Mouse (Mus musculus) adrenal gland, postnatal 4 days (tissue): Measurements from ENCODE around the gene Ccdc173. TPM values are rescaled to one million over a fixed set of nuclear protein-coding genes. Genes with fewer than 3 reads are reported as not detected.

Experiments
- DNase-seq, 2 experiments: peaks; one replicate each; pipeline ENCODE4 v3.0.0; 2021 to 2022; ENCODE audit warnings: low spot score in 2 of 2, mixed read lengths in 2 of 2
- total RNA-seq, 2 experiments: library from RNA; stranded (reverse); gene quantifications; 2 replicates each; pipeline ENCODE4 v1.2.3; 2021

The Ccdc173 gene
- total RNA-seq, 2 experiments from 2014 or later, result 2.7 to 3.0 TPM

DNA sequence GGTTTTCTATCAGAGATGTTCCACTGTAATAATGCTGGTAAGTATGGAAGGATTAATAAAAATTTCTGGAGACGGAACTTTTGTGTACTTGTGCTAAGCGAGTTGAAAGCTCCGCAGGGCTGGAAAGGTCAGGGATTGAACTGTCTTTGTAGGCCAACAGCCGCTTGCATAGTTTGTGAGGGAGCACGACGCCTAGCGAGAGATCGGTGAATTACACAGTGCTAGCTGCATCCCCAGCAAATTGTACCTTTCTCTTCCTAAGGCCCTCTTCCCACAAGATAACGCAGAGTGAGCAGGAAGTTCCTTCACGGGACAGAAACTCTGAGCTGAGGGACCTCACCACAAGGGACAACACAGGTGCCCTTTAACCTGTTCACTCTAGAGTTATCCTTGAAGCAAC, 910 bp upstream of the Ccdc173 start:
- peak; percentile 62 to 74 for DNase-seq

DNA sequence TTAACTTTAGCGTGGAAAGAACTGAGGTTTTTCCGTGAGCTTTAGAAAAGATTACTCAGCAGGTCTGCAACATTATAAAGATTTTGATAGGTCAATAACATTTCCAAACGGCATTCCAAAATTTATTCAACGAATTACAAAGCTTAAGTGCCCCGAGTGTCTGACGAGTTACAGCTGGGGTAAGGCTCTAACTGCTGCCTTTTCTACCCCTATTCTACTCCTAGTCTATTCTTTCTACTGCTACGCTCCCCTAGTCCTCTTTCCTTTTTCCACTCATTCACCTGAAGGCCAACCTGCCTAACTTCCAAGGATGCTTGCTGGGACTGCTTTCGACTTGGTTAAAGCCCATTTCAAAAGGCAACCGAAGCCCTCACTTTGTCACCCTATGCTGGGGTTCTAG, 401 bp downstream of the Ccdc173 start:
- DNase-seq, result no peak

DNA sequence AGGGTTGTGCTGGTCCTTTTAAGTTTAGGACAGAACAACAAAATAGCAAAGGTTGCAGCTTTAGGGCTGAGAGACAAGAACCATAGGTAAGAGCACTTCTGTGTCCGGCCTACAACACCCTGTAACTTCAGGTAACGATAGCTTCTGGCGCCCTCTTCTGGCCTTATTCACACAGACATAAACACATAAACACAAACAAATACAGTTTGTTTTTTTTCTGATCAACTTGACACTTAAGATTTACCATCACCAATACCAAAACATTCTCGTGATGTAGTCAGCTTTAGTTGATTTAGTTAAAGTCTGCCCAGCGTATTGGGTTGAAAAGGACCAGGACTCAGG, 10.6 kb downstream of the Ccdc173 start:
- no peak for DNase-seq

DNA sequence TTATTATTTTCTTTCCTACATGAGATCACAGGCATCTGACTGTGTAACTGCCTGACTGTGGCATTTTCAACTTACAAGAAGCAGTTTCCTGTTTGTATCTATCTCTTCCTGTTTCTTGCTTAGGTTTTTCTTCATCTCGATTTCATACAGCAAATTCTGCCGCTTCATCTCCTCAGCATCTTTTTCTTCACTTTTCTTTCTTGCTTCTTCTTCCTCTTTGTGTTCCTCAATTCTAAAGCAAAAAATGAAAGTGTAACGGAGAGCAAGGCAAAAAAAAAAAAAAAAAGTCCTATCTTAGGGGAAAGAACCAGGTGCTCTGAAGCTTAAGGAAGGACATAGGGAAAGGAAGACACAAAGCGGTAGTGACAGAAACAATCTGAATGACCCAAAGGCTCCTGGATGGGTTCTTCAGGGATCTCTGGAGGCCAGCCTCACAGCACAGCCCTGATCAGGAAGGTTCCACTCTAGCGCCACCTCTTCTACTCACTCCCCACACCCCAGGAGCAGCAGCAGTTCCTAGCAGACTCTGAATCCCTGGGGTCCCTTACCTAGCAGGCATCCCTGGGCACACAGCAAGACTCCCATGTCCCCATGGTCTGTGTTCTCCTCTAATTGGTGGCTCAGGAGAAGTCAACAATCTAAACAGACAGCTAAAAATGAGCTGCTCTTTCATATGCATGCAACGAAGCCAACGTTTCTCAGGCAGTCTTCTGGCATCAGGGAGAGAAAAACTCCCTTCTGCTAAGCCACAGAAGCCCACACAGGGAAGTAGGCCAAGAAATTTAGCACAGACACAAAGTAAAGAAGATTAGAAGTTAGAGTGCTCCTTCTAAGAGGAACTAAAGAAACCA, 11.2 kb downstream of the Ccdc173 start:
- no peak for DNase-seq

- no peak for DNase-seq
Measured at GRCm38 (mm10) chr2:69773331-69773730, 16.0 kb downstream of the Ccdc173 start.

DNA sequence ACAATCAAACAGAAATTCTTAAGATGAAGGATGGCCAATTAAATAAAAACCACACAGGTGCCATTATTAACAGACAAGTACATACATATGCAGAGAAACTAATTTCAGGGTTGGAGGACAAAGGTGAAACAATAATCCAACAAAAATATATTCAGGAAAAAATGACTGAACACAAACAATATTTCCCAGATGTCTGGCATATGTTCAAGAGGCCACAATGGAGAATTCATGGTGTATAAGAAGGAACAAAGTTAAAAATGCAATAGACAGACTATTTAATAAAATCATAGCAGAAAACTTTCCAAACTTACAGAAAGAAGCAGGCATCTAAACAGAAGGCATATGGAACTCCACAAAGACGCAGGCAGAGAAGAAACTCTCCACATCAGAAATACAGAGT, 24.7 kb downstream of the Ccdc173 start:
- no peak for DNase-seq

DNA sequence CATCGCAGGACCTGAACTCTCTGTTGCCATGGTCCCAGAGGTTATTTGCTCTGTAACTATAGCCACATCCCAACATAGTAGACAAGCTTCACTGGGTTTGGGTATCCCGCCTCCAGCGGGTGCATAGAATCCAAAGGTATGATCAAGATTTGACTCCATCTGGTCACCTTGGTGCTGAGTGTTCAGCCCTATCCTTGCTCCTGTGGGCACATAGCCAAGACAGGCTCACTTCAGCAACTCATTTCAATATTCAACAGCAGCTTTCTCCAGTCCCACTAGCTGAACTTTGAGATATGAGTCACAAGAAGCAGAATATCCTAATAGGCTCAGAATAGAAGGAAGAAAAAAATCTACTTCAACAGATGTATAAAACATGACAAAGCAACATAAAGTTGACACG, 26.0 kb downstream of the Ccdc173 start:
- no peak for DNase-seq

GRCm38 (mm10) chr2:69760980-69761379, 28.4 kb downstream of the Ccdc173 start:
- no peak for DNase-seq

DNA sequence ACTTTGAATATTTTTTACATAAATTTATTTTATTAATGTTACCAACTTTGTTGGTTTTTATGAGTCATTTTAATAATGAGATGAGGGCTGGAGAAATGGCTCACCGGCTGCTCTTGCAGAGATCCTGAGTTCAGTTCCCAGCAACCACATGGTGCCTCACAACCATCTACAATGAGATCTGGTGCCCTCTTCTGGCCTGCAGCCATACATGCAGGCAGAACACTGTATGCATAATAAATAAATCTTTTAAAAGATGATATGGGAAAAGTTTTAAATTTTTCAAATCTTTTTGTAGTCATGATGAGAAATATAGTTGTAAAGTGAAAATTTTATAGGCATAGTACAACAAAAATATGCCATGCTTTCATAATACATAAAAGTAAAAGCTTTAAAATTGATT, 44.3 kb downstream of the Ccdc173 start:
- DNase-seq, result no peak

- DNase-seq, result no peak
Measured at GRCm38 (mm10) chr2:69723519-69723825, 65.9 kb downstream of the Ccdc173 start.

DNA sequence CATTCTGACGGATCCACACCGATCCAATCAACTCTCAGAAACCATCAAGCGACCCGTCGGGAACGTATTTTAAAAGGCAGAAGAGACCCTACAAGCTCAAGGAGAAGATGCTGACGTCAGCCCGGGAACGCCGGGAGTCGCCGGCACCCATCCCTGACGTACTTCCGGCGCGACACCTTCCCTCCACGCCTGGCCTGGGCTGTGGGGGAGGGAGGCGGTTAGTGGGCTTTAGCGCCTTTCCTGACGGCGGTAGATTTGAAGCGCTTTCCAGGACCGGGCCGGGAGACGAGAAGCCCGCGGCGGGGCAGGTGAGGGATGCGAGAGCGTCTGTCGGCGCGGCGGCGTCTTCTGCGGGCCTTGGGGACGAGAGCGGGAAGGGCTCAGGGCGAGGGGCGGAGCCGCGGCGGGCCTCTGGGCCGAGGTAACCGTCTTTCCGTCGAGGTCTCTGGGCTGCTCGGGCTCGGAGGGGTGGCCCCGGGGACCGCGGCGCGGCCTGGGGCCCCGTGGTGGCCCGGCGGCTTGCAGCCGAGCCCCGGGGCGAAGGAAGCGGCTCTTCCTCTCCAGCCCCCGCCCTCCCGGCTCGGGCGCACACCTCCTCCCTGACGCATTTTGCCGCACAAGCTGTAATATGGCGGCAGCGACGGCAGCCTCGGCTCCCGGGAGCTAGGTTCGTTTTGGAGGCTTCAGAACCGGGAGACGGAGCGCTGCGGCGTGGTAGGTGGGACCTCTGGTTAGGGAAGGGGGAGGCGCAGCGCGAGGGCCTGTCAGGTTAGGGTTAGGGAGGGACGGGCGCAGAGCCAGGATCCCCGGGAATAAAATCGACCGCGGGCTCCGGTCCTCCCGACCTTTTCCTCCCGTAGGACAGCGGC, 66.5 kb downstream of the Ccdc173 start:
- DNase-seq, result peak; percentile 81

DNA sequence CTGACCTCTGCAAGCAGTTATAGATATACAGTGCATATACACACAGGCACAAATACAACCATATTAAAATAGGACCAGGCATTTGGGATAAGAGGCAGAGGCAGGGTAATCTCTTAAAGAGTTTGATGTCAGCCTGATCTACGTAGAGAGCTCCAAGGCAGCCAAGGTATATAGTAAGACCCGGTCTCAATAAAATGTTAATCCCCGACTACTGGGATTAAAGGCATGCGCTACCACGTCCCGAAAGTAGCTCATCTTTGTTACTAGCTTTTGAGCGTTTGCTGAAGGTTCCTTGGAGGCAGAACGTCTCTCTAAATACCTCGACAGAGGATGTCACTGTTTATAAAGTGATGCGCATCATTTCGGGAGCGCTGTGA, 67.1 kb downstream of the Ccdc173 start, which contains the start of gene Ppig:
Gene Ppig (plus strand): TSS at position 273 of the 377 bp plus-strand sequence.
- no peak for DNase-seq

- peak in 1 of 2 experiments; percentile 14 for DNase-seq
Measured at GRCm38 (mm10) chr2:69719121-69719520, 70.3 kb downstream of the Ccdc173 start.

- no peak for DNase-seq
Measured at GRCm38 (mm10) chr2:69716483-69716882, 72.9 kb downstream of the Ccdc173 start.

DNA sequence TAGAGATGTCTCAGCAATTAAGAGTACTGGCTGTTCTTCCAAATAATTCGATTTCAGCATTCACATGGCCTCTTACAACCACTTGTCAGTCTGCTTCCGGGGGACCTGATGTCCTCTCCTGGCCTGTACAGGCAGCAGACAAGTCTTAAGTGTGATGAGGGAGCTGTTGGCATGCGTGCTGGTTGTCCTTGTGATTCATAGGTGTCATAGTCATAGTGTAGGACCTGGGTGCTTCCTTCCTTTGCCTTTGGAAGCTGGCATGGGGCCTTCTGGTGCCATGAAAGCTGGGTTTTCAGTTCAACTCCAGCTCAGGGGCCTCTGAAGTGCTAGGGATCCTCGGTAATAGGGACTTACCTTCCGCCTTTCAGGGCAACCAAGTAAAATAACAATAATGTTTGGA, 75.2 kb downstream of the Ccdc173 start:
- DNase-seq, result no peak

GRCm38 (mm10) chr2:69713626-69714014, 75.8 kb downstream of the Ccdc173 start:
- no peak for DNase-seq

- DNase-seq, result peak; percentile 46 to 66
Measured at GRCm38 (mm10) chr2:69712981-69713625, 76.3 kb downstream of the Ccdc173 start, which contains the start of gene Fastkd1. Gene Fastkd1 (minus strand): TSS chr2:69713516.

DNA sequence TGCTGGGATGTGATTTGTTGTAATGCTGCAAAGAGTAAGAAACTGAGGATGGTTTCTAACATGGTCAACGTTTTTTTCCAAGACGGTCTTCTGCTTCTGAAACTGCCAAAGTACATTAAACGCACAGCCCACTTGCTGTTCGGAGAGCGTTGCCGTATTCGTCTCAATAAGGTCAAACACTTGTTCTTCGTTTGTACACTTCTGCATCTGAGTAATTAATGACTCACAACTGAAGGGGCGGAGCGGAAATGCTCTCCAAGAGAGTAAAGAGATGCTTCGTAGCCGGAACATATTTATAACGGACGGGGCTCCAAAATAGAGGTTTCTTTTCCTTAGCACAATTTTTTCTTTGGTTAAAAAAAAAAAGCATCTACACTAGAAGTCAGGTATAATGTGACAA, 77.2 kb downstream of the Ccdc173 start:
- DNase-seq, result no peak
